Mouse (Mus musculus) limb, embryonic 11.5 days (tissue): ENCODE measurements around the gene Iqgap2. TPM values are rescaled to one million over a fixed set of nuclear protein-coding genes. Genes with fewer than 3 reads are reported as not detected.

Experiments used
- ATAC-seq: fragments of 200-750 bp; cut with Nextera tagmentation; 2 replicates; pipeline ENCODE4 v1.8.0; 2017; ENCODE audit warnings: low read depth; ENCODE audit not compliant: insufficient number of reproducible peaks, low FRiP score, low TSS enrichment
- DNase-seq: peaks from one replicate; pipeline ENCODE4 v3.0.0-alpha.2; 2015; ENCODE audit warnings: low spot score
- H3K27ac ChIP-seq: fragments of 300-500 bp; sonication (generic); replicated peaks from 2 replicates; pipeline ENCODE4 v1.5.1; 2014; ENCODE audit warnings: low read depth, mild to moderate bottlenecking, low read length
- H3K27me3 ChIP-seq: fragments of 300-500 bp; sonication (generic); 2 replicates; pipeline ENCODE4 v1.6.1; 2014; ENCODE audit warnings: mild to moderate bottlenecking, low read length, mixed read lengths; ENCODE audit not compliant: control insufficient read depth, insufficient read depth
- H3K36me3 ChIP-seq: fragments of 300-500 bp; sonication (generic); 2 replicates; pipeline ENCODE4 v1.6.1; 2014; ENCODE audit warnings: mild to moderate bottlenecking, low read length, moderate library complexity, mixed read lengths; ENCODE audit not compliant: control insufficient read depth, insufficient read depth
- H3K4me1 ChIP-seq: fragments of 300-500 bp; sonication (generic); 2 replicates; pipeline ENCODE4 v1.6.1; 2014; ENCODE audit warnings: low read length, mixed read lengths; ENCODE audit not compliant: control insufficient read depth, insufficient read depth
- H3K4me2 ChIP-seq: fragments of 300-500 bp; sonication (generic); 2 replicates; pipeline ENCODE4 v1.6.1; 2014; ENCODE audit warnings: low read depth, mild to moderate bottlenecking, moderate library complexity; ENCODE audit not compliant: severe bottlenecking
- H3K4me3 ChIP-seq: fragments of 300-500 bp; sonication (generic); 2 replicates; pipeline ENCODE4 v1.5.1; 2014; ENCODE audit warnings: low read depth, low read length
- H3K9ac ChIP-seq: fragments of 300-500 bp; sonication (generic); 2 replicates; pipeline ENCODE4 v1.6.1; 2014; ENCODE audit warnings: mild to moderate bottlenecking, low read length
- H3K9me3 ChIP-seq: fragments of 300-500 bp; sonication (generic); 2 replicates; pipeline ENCODE4 v1.6.1; 2016; ENCODE audit warnings: low read length; ENCODE audit not compliant: control insufficient read depth
- WGBS: fragments of 180-500 bp; shearing (Covaris S2); extraction: QIAGEN DNeasy Blood & Tissue Kit; methylation state at CpG from one replicate; pipeline ENCODE4 v1.1.7; 2014; 5-methylcytosine and 5-hydroxymethylcytosine counted together
- polyA plus RNA-seq: library from polyadenylated mRNA; unstranded; fragments of >200 nt; fragmentation: Nextera tagmentation; extraction: Ambion mirVana; gene quantifications from 2 replicates; pipeline ENCODE4 v1.2.1, GENCODE M21; 2014

The Iqgap2 gene
- polyA plus RNA-seq, 1 experiment from 2014 or later: 15.3 TPM

DNA sequence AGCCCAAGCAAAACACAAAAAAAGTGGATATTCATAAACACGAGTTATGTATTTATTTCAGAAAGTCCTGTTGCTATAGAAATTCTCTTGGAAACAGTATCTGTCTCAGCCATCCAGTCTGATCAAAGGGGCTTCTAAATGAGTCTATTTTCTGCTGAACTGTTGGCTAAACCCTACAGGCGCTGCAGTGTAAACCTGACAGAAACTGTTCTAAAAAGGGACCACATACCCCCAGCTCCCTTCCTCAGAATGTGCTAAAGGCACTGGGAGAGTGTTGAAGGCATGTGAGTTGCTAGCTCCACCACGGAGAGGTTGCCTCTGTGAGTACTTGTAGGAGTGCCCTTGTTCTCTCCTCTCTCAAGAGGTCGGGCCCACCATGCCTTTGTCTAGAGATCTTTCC, 19.7 kb downstream of the Iqgap2 start:
- DNase-seq (no peak), ATAC-seq (no peak)
- no peaks in the 10 kb centered on the region for H3K4me1 ChIP-seq
- H3K9me3 ChIP-seq: no peaks in the 10 kb centered on the region
- no peak overlapping the region for H3K4me2 ChIP-seq
- 73% methylated on average over 4 of the region's 4 CpGs for WGBS
- no peak overlapping the region for H3K9ac ChIP-seq
- H3K36me3 ChIP-seq: no peaks in the 10 kb centered on the region
- no peaks in the 10 kb centered on the region for H3K27me3 ChIP-seq
- H3K4me3 ChIP-seq: no peak overlapping the region
- no peak overlapping the region for H3K27ac ChIP-seq

DNA sequence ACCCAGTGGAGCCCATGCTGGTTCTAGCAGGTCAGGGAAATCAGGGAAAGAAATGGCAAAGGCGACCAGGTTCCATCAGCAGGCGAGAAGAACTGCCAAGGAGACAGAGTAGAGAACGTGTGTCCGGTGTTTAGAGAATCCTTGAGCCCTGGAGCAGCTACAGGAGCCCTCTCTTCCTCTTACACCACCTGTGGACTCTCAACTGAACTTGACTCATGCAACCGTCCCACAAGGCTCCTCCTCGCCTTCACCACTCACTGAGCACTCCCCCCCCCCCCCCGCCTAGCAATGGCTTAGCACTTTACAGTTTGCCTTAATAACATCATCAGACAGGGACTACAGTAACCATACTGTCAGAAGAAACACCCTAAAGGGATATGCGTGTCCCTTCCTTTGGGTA, 21.1 kb downstream of the Iqgap2 start:
- Histone ChIP-seq H3K36me3 (no peaks in the 10 kb centered on the region), H3K4me3 (no peak overlapping the region), H3K4me2 (no peak overlapping the region), H3K27me3 (no peaks in the 10 kb centered on the region), H3K4me1 (no peaks in the 10 kb centered on the region), H3K9ac (no peak overlapping the region), H3K9me3 (no peaks in the 10 kb centered on the region), H3K27ac (no peak overlapping the region)
- DNase-seq: no peak
- no peak for ATAC-seq
- WGBS: 92% methylated on average over 8 of the region's 8 CpGs

DNA sequence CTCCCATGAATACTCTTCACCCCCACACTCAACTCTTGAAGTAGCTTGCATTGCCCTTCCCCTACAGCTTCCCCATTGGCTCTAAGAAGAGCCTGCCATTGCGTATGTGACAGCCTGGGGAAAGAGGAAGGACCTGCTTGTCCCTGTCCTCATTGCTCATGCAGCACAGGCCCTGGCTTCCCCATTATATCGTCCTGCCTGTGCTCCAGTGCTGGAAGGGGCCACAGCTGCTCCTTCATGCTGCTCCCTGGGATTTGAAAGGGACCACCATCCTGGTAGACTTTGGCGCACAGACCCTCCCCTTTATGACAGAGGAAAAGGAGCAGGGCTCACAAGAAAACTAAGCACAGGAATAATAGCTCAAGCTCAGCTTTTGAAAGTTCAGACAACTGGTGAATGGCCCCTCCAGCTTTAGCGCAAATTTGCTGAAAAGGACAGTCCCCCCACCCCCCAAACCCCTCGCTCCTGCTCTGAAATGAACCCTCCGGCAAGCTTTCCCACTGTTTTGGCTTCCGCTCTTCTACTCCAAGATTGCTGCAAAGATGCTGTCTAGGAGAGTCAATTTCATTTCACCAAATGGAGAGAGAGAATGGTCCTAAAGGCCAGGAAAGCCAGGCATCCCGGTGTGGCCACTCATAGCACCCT, 22.7 kb downstream of the Iqgap2 start:
- ATAC-seq (no peak), DNase-seq (no peak)
- WGBS: 77% methylated on average over 8 of the region's 8 CpGs

DNA sequence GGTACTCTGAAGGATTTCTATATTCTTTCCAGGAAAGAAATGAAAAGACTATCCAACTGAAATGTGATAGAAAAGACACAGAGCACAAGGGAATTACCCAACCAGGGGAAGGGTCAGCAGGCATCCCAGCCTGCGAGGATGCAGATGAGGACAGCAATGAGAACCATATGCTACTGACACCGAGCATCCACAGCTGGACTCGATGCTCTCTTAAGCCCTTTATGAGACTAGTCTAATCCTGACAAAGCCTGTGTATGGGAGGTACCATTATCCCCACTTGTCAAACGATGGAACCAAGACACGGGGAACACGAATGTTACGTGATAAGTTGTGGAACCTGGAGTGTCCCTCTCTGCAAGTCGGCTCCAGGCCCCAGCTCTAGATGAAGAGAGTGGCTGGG, 29.5 kb downstream of the Iqgap2 start:
- 35% methylated on average over 8 of the region's 8 CpGs for WGBS

More for the DNA sequence above, 22.7 kb downstream of the Iqgap2 start:
- H3K4me2 ChIP-seq: no peak overlapping the region
- H3K9me3 ChIP-seq: no peaks in the 10 kb centered on the region
- no peak overlapping the region for H3K9ac ChIP-seq
- H3K4me3 ChIP-seq: no peak overlapping the region
- no peaks in the 10 kb centered on the region for H3K27me3 ChIP-seq
- no peaks in the 10 kb centered on the region for H3K4me1 ChIP-seq
- no peaks in the 10 kb centered on the region for H3K36me3 ChIP-seq
- no peak overlapping the region for H3K27ac ChIP-seq

DNA sequence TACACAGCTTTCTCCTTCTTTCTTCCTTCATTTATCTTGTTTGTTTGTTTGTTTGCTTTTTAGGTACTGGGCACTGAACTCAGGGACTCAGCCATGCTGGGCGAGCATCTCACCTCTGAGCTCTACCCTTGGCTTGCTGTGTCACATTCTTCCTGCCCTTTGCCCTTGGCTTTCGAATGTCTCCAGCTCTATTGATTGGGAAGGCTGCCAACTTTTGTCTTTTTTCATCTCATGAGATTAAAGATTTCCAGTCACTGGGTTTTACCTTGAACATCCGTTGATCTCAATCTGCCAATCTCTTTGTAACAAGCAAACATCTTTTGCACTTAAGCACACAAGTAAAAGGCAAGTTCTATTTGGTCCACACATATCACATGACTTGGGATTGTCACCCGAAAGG, 32.5 kb downstream of the Iqgap2 start:
- Histone ChIP-seq H3K27ac (no peak overlapping the region), H3K4me2 (no peak overlapping the region), H3K27me3 (no peaks in the 10 kb centered on the region), H3K9ac (no peak overlapping the region), H3K4me1 (no peaks in the 10 kb centered on the region), H3K9me3 (no peaks in the 10 kb centered on the region), H3K4me3 (no peak overlapping the region), H3K36me3 (no peaks in the 10 kb centered on the region)
- 90% methylated on average over 4 of the region's 4 CpGs for WGBS
- ATAC-seq: no peak
- no peak for DNase-seq

More for the DNA sequence above, 29.5 kb downstream of the Iqgap2 start:
- no peaks in the 10 kb centered on the region for H3K4me1 ChIP-seq
- H3K9ac ChIP-seq: no peak overlapping the region
- H3K36me3 ChIP-seq: no peaks in the 10 kb centered on the region
- H3K9me3 ChIP-seq: no peaks in the 10 kb centered on the region
- DNase-seq: no peak
- no peaks in the 10 kb centered on the region for H3K27me3 ChIP-seq
- no peak for ATAC-seq
- H3K4me2 ChIP-seq: no peak overlapping the region
- H3K27ac ChIP-seq: no peak overlapping the region
- H3K4me3 ChIP-seq: no peak overlapping the region

DNA sequence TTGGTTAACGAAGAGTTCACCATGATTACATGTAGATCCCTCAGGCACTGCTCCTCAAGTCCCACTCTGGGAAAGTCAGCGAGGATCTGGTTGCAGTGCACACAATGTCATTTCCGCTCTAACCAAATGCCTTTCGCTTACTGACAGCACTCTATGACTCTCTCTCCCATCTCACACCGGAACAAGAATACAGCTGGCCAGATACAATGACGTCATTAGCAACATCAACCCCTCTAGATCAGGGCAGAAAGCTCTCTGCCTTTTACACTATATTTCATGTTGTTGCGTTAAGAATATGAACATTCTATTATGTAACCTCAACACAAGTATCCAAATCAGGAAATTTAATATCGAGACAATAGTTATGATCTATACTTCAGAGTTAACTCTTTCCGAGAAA, 32.9 kb downstream of the Iqgap2 start:
- no peaks in the 10 kb centered on the region for H3K36me3 ChIP-seq
- H3K27me3 ChIP-seq: no peaks in the 10 kb centered on the region
- no peak overlapping the region for H3K9ac ChIP-seq
- DNase-seq (no peak), ATAC-seq (no peak)
- no peak overlapping the region for H3K4me2 ChIP-seq
- no peak overlapping the region for H3K4me3 ChIP-seq
- no peaks in the 10 kb centered on the region for H3K4me1 ChIP-seq
- no peak overlapping the region for H3K27ac ChIP-seq
- no peaks in the 10 kb centered on the region for H3K9me3 ChIP-seq
- WGBS: 93% methylated on average over 9 of the region's 9 CpGs

DNA sequence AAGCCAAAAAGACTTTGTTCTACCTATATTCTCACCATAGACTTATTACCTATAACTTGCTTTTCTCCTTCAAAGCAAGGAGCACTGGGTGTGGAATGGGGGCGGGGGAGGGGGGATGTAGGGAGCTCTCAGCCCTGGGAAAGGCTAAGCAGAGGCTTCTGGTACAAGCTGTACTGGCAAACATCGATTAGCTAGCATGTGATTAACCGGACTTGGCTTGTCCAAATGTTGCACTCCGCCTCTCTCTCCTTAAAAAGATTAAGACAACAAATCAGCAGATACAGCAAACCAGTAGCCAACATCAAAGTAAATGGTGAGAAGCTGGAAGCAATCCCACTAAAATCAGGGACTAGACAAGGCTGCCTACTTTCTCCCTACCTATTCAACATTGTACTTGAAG, 36.2 kb downstream of the Iqgap2 start:
- H3K36me3 ChIP-seq: no peaks in the 10 kb centered on the region
- no peak for DNase-seq
- ATAC-seq: no peak
- H3K9ac ChIP-seq: no peak overlapping the region
- 84% methylated on average over 4 of the region's 4 CpGs for WGBS
- H3K4me3 ChIP-seq: no peak overlapping the region
- H3K27me3 ChIP-seq: no peaks in the 10 kb centered on the region
- no peak overlapping the region for H3K27ac ChIP-seq
- H3K4me1 ChIP-seq: peaks cover 5% of the 10 kb centered on the region
- H3K9me3 ChIP-seq: no peaks in the 10 kb centered on the region
- H3K4me2 ChIP-seq: no peak overlapping the region

DNA sequence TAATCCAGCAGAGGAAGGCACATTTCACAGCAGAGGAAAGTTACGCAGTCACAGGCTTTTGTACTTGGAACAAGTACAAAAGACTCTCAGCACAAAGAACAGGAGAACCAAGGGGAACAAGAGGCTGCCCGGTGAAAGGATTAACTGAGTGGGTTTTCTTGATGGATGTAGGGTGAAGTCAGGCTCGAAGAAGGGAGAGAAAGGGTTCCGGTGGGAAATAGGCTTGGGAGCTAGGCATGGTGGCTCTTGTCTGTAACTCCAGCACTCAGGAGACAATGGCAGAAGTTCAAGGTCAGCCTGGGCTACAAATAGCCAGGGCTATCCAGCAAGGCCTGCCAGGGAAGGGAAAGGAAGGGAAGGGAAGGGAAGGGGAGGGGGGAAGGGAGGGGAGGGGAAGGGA, 40.1 kb downstream of the Iqgap2 start:
- Histone ChIP-seq H3K9me3 (no peaks in the 10 kb centered on the region; the same call in 1 of the 2 replicates), H3K27me3 (no peaks in the 10 kb centered on the region), H3K36me3 (no peaks in the 10 kb centered on the region), H3K9ac (no peak overlapping the region), H3K4me1 (peaks cover 16% of the 10 kb centered on the region), H3K4me2 (no peak overlapping the region), H3K27ac (peak overlapping the region; percentile 36; the same call in 1 of the 2 replicates), H3K4me3 (no peak overlapping the region)
- DNase-seq (no peak), ATAC-seq (no peak)
- WGBS: 86% methylated on average over 4 of the region's 4 CpGs

DNA sequence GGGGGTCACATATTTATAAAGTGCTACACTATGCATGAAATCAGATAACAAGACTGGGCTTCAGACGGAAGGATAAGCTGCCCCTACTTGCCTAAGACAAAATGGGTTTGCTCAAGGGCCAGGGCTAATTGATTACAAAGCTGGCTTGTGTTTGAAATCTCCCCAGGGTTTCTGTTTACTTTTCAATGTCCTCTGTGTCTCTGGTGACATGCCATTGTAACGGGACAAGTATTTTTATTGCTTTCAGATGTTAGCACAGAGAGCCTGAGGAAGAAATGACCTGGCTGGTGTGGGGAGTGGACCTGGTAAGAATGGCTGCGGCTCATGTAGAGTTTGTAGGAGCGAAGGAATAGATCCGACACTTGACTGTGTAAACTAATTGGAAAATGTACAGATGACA, 41.3 kb downstream of the Iqgap2 start:
- no peaks in the 10 kb centered on the region for H3K36me3 ChIP-seq
- 29% methylated on average over 5 of the region's 5 CpGs for WGBS
- ATAC-seq (no peak), DNase-seq (peak; percentile 28)
- peaks cover 16% of the 10 kb centered on the region for H3K4me1 ChIP-seq
- H3K9me3 ChIP-seq: no peaks in the 10 kb centered on the region; the same call in 1 of the 2 replicates
- no peak overlapping the region for H3K4me3 ChIP-seq
- no peak overlapping the region for H3K4me2 ChIP-seq
- H3K9ac ChIP-seq: no peak overlapping the region
- H3K27me3 ChIP-seq: no peaks in the 10 kb centered on the region
- no peak overlapping the region for H3K27ac ChIP-seq
